Comparison of ENCODE assay signal across 17 mouse cellular contexts in genomic region chr13:80901432-80901831, GRCm38 (mm10). TPM values are rescaled to one million over a fixed set of nuclear protein-coding genes. Genes with fewer than 3 reads are reported as not detected.
DNase-seq lines count a peak whose midpoint lies in the region; ATAC-seq and TF ChIP-seq lines count a peak whose summit lies in the region.
"Had no signal": no experiment of that assay in that cellular context is flagged by ENCODE, and none has a peak within 500 bp of the region (broad histone marks: within the 10 kb centered on the region; RNA-seq: fewer than 3 reads in every experiment).

No protein-coding gene starts in this region.

- H3K36me3 ChIP-seq in lung, postnatal 0 days (ENCODE audit: insufficient read depth, low read length): no peaks in the 10 kb centered on the region

- no peak overlapping the region for H3K4me3 ChIP-seq in gastrocnemius, adult 2 months
- H3K4me3 ChIP-seq in lung, postnatal 0 days (ENCODE audit: low read depth, low read length): no peak overlapping the region
- H3K4me3 ChIP-seq: embryonic facial prominence, embryonic 15.5 days; erythroblast, embryonic 14.5 days; forebrain, embryonic 10.5 days; heart, embryonic 12.5 days; hindbrain, embryonic 13.5 days had no signal

- no peak overlapping the region for H3K4me2 ChIP-seq in lung, postnatal 0 days (replicated peaks; ENCODE audit: low read depth, low read length)
- H3K4me2 ChIP-seq: embryonic facial prominence, embryonic 15.5 days; heart, embryonic 12.5 days; hindbrain, embryonic 13.5 days had no signal

- H3K27ac ChIP-seq in gastrocnemius, adult 2 months: peak overlapping the region; percentile 84
- H3K27ac ChIP-seq in lung, postnatal 0 days (ENCODE audit: low read length): no peak overlapping the region
- H3K27ac ChIP-seq: embryonic facial prominence, embryonic 15.5 days; forebrain, embryonic 10.5 days; hindbrain, embryonic 13.5 days; hindbrain, postnatal 0 days had no signal

- peak; percentile 51 to 61 for DNase-seq in cerebellum, postnatal 14 days
- no peak for DNase-seq in cerebellum, postnatal 4 days (ENCODE audit: low spot score in 2 of 2)
- peak; percentile 82 for DNase-seq in gastrocnemius, adult 2 months
- peak; percentile 18 to 39 for DNase-seq in gastrocnemius, adult 8-10 months (ENCODE audit: low spot score in 2 of 2)
- DNase-seq in skeletal muscle tissue, adult 2 months (ENCODE audit: low read depth, low spot score): peak; percentile 62
- DNase-seq in lung, postnatal 0 days (ENCODE audit: low spot score): no peak
- DNase-seq: adrenal gland, adult 2 months; embryo, embryonic 11 days; kidney, adult 11 months; kidney, adult 9 months had no signal

- intact Hi-C loops in gastrocnemius, adult 2 months (cut with DNase I): no loop called here

- no peak for TF ChIP-seq CTCF in gastrocnemius, adult 2 months (IDR thresholded peaks at IDR 0.05)
- no peak for TF ChIP-seq CTCF in lung, postnatal 0 days (IDR thresholded peaks at IDR 0.05)

- no peaks in the 10 kb centered on the region for H3K27me3 ChIP-seq in lung, postnatal 0 days (replicated peaks; ENCODE audit: insufficient read depth, low read length)
- H3K27me3 ChIP-seq: embryonic facial prominence, embryonic 15.5 days; heart, embryonic 12.5 days; hindbrain, embryonic 13.5 days had no signal

- 86% methylated on average over 4 of the region's 4 CpGs for WGBS in lung, postnatal 0 days

- TF ChIP-seq EP300 in lung, postnatal 0 days (IDR thresholded peaks at IDR 0.05): no peak

- no peak for ATAC-seq in lung, postnatal 0 days
- ATAC-seq: forebrain, embryonic 14.5 days; hindbrain, postnatal 0 days had no signal

- H3K4me1 ChIP-seq in lung, postnatal 0 days (ENCODE audit: insufficient read depth, low read depth, low read length): no peaks in the 10 kb centered on the region
- H3K4me1 ChIP-seq: embryonic facial prominence, embryonic 15.5 days; heart, embryonic 12.5 days; hindbrain, embryonic 13.5 days had no signal

- H3K9ac ChIP-seq in lung, postnatal 0 days (replicated peaks; ENCODE audit: low read depth): no peak overlapping the region
- H3K9ac ChIP-seq: embryonic facial prominence, embryonic 15.5 days; heart, embryonic 12.5 days; hindbrain, embryonic 13.5 days had no signal

- H3K9me3 ChIP-seq in lung, postnatal 0 days (ENCODE audit: low read length): no peaks in the 10 kb centered on the region
- H3K9me3 ChIP-seq: embryonic facial prominence, embryonic 15.5 days; forebrain, embryonic 10.5 days; hindbrain, embryonic 13.5 days had no signal

RNA-seq across cellular contexts. Expression of gene Arrdc3, which starts 18.2 kb away (rescaled TPM):
- total RNA-seq in gastrocnemius, adult 2 months (2021): 100 to 1,000 TPM in 1 of 2 experiments, 10 to 100 TPM in 1; 21.1 to 141 TPM
- total RNA-seq in gastrocnemius, adult 8-10 months (2022): 10 to 100 TPM; 27.5 to 39.1 (median 29.0) TPM
- 59.5 and 62.9 TPM in 2 replicates for polyA plus RNA-seq in lung, postnatal 0 days (2015; fragmentation: Nextera tagmentation; extraction: Ambion mirVana)

Comparison
In these comparisons a context has a peak if more than half of its experiments do, and no peak if none do; other contexts are left out.
1. DNase-seq: peak in cerebellum, postnatal 14 days (2 of 2), gastrocnemius, adult 2 months (single experiment), gastrocnemius, adult 8-10 months (2 of 2) and skeletal muscle tissue, adult 2 months (single experiment); none in cerebellum, postnatal 4 days (0 of 2) and lung, postnatal 0 days (single experiment).